Mouse (Mus musculus) G1E (cell line): ENCODE results near the gene Pbxip1. TPM values are rescaled to one million over a fixed set of nuclear protein-coding genes. Genes with fewer than 3 reads are reported as not detected.
A peak's percentile ranks its signal among the peaks of the same experiment; 100 is the strongest.

ENCODE experiments used
- ATAC-seq: 2 replicates; pipeline ENCODE4 v1.8.0; 2016; ENCODE audit warnings: mild to moderate bottlenecking; ENCODE audit not compliant: insufficient number of reproducible peaks, poor library complexity, low FRiP score, severe bottlenecking; ENCODE audit errors: extremely low read depth
- DNase-seq: peaks from one replicate; pipeline ENCODE4 v3.0.0; 2012; ENCODE audit warnings: low spot score
- H3K27me3 ChIP-seq: 2 replicates; pipeline ENCODE4 v1.6.1; 2012; ENCODE audit warnings: mild to moderate bottlenecking, low read length, inconsistent platforms; ENCODE audit not compliant: insufficient read depth
- H3K36me3 ChIP-seq: replicated peaks from 2 replicates; pipeline ENCODE3; 2012; ENCODE audit warnings: mild to moderate bottlenecking, inconsistent platforms
- H3K4me1 ChIP-seq: 2 replicates; pipeline ENCODE4 v1.6.1; 2012; ENCODE audit warnings: low read depth, low read length, inconsistent platforms, mixed read lengths; ENCODE audit not compliant: insufficient read depth
- H3K4me3 ChIP-seq: 2 replicates; pipeline ENCODE4 v1.5.1; 2012; ENCODE audit warnings: low read depth, mild to moderate bottlenecking, inconsistent platforms, low read length, moderate library complexity, mixed read lengths
- H3K9me3 ChIP-seq: replicated peaks from 2 replicates; pipeline ENCODE4 v1.6.1; 2012; ENCODE audit warnings: inconsistent platforms
- CTCF ChIP-seq: IDR thresholded peaks from 2 replicates; pipeline ENCODE4 v1.5.1; 2012; ENCODE audit warnings: low read depth, low read length, inconsistent platforms, mixed read lengths
- GATA1 ChIP-seq: IDR thresholded peaks from 2 replicates; pipeline ENCODE4 v1.6.1; 2012; ENCODE audit warnings: borderline replicate concordance, low read length, inconsistent platforms, mixed read lengths
- GATA2 ChIP-seq: IDR thresholded peaks from 2 replicates; pipeline ENCODE4 v1.6.1; 2012; ENCODE audit warnings: low read depth, low read length, inconsistent platforms, borderline replicate concordance
- POLR2AphosphoS5 ChIP-seq: IDR thresholded peaks from 2 replicates; pipeline ENCODE4 v1.6.1; 2012; ENCODE audit warnings: low read depth, low read length, inconsistent platforms; ENCODE audit not compliant: insufficient replicate concordance
- TAL1 ChIP-seq: conservative IDR thresholded peaks from 2 replicates; pipeline ENCODE4 v1.6.1; 2012; ENCODE audit warnings: low read depth, low read length, inconsistent platforms, mixed read lengths
- polyA plus RNA-seq: library from polyadenylated mRNA; stranded (reverse); fragments of >175 nt; gene quantifications from 2 replicates; pipeline ENCODE4 v1.2.3, GENCODE M21; 2012
- total RNA-seq, 2 experiments: library from RNA; stranded (forward) in 1 of 2; stranded (reverse) in 1 of 2; fragments of 200-1000 nt in 1 of 2; fragments of >200 nt in 1 of 2; fragmentation: Nextera tagmentation in 1 of 2; gene quantifications; 2 replicates each; pipeline ENCODE4 v1.2.3; 2014 to 2017

Pbxip1 gene
- total and polyA plus RNA-seq, 3 experiments: 9.0 to 16.4 (median 12.1) TPM

DNA sequence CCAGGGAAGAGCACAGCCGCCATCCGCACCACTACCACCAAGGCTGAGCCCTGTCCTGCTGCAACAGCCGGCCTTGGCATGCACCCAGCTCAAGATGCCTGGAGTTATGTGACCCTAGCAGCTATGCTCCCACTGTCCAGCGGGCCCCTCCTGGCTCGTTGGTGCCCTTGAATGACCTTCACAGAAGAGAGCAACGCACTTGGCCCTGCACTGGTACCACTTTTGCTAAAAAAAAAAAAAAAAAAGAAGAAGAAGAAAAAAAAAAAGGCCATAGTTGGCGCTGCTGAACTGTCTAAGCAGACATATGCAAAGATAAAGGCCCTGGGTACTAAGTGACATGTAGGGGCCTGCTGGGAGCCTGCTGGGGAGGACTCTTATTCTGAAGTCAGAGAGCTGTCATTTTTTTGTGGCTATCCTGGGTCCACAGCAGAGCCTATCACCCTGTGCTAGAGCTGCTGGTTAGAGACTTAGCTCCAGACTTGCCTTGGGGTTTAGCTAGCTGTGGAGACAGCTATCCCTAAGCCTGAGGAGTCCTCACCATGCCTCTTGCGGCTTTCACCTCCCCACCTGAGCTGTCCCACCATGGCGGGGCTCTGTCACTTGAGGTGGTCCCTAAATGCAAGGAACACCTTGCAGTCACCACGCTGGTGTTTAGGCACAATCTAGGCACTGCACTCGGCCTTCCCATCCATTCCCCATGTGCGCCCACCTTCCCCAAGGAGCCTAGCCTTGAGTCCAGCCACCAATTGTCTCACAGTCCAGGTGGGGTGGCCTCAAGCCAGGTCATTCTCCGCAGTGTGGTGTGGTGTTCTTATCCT is 12.4 kb downstream of the Pbxip1 start:
- DNase-seq: peak; percentile 85
- ATAC-seq: peak; percentile 82
- Histone ChIP-seq H3K4me1 (peaks cover 39% of the 10 kb centered on the region), H3K4me3 (peak overlapping the region; percentile 66; the same call in 1 of the 2 replicates), H3K9me3 (no peaks in the 10 kb centered on the region), H3K27me3 (no peaks in the 10 kb centered on the region; the same call in 1 of the 2 replicates), H3K36me3 (peaks cover 51% of the 10 kb centered on the region)
- TF ChIP-seq TAL1 (no peak), GATA1 (no peak), CTCF (no peak), GATA2 (no peak), POLR2AphosphoS5 (no peak)

DNA sequence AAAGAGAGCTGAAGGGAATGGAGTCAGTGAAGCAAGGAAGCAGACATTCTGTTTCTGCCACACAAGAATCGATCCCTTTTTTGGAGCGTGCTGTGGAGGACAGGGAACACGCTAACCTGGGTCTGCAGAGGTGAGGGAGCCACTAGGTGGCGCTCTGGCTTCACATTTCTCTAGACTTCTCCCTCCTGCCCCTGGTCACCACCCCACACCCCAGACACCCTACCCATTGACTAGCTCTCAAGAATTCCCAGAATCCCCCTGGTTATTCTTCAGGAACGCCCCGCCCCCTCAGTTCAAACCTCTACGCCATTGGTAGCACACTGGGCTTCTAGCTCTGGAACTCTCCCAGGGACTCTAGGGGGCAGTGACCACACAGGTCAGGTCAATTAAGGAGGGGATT is 13.0 kb downstream of the Pbxip1 start:
- Histone ChIP-seq H3K4me1 (peaks cover 39% of the 10 kb centered on the region), H3K36me3 (peaks cover 45% of the 10 kb centered on the region), H3K9me3 (no peaks in the 10 kb centered on the region), H3K4me3 (peak overlapping the region; percentile 66; the same call in 1 of the 2 replicates), H3K27me3 (peaks cover 2% of the 10 kb centered on the region)
- TF ChIP-seq GATA2 (no peak), GATA1 (no peak), CTCF (peak; percentile 83)
- no peak for ATAC-seq
- DNase-seq: peak; percentile 72

DNA sequence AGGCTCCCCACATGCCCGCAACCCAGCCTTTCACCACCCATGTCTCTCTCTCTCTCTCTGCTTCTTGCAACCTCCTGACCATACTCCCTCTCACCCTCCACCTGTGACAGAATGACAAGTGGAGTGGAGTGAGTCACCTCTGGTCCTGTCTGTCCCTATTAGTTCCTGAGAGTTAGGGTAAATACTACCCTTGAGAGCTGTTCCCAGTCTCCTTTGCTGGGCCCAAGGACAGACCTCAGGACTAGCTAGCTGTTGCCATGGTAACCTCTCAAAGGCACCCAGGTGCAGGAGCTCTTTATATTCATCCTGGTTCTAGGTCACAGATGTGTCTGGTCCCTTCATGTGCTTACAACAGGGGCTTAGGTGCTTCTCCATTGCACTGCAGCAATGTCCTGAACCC is 15.4 kb downstream of the Pbxip1 start:
- H3K36me3 ChIP-seq: peaks cover 21% of the 10 kb centered on the region
- no peak for DNase-seq
- TF ChIP-seq GATA1 (no peak), GATA2 (no peak)
- peaks cover 45% of the 10 kb centered on the region for H3K4me1 ChIP-seq
- H3K9me3 ChIP-seq: no peaks in the 10 kb centered on the region
- peaks cover 3% of the 10 kb centered on the region for H3K27me3 ChIP-seq
- H3K4me3 ChIP-seq: no peak overlapping the region
- ATAC-seq: no peak

DNA sequence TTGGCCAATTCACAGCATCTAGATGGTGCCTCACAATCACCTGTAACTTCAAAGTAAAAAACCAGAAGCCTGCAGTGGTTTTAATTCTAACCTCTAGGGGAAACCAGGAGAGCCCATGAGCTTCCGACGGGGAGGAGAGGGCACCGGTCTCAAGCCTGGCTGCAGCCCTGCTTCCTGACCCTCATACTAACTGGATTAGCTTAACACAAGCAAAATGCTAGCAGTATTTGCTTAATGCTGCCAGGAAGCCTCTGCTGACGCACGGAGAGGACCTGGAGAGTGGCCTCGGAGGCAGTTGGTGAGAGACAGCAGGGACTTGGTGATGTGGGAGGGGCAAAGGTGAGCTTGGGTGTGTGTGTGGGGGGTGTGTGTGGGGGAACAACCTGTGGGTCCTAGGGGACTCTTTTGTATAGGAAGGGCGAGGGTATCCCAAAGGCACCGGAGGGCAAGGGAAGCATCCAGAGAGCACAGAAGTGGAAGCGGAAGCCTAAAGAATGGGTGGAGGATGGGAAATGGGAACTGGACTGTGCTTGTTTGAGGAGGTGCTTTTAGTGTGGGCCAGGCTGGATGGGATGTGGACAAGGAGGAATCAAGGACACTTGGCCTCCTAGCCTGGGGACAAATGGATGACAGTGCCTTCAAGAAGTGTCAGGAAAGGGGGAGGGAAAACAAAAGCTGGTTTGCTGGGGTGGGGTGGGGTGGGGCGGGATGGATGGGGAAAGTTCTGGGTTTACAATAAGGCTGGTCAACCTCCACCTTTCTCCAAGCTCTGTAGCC is 18.1 kb downstream of the Pbxip1 start, which contains the start of gene Pmvk:
Gene Pmvk, plus strand, starts transcription at position 141 of the 777 bp plus-strand sequence.
- H3K36me3 ChIP-seq: no peaks in the 10 kb centered on the region
- no peak within 1 kb of the TSS for H3K4me3 ChIP-seq
- H3K27me3 ChIP-seq: peaks cover 3% of the 10 kb centered on the region
- H3K4me1 ChIP-seq: peaks cover 43% of the 10 kb centered on the region
- TF ChIP-seq POLR2AphosphoS5 (no peak), CTCF (no peak), GATA2 (no peak), TAL1 (no peak), GATA1 (no peak)
- ATAC-seq (no peak), DNase-seq (no peak)
- no peaks in the 10 kb centered on the region for H3K9me3 ChIP-seq

DNA sequence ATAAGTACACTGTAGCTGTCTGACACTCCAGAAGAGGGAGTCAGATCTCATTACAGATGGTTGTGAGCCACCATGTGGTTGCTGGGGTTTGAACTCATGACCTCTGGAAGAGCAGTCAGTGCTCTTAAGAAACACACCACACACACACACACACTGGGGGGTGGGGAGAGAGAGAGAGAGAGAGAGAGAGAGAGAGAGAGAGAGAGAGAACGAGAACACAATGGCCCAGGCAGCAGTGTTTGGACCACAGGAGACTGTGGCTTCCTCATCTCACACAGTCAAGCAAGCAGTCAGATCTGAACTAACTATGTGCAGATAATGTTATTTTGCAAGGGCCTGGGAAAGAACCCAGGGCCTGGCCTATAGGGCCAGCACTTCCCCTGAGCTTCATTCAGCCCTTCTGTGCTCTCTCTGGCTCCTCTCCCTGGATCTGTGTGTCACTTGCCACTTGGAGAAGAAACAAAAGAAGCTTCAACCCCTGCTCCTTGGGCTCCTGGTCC is 19.3 kb downstream of the Pbxip1 start:
- Histone ChIP-seq H3K4me3 (no peak overlapping the region), H3K9me3 (no peaks in the 10 kb centered on the region), H3K4me1 (peaks cover 44% of the 10 kb centered on the region), H3K36me3 (peaks cover 6% of the 10 kb centered on the region), H3K27me3 (peaks cover 3% of the 10 kb centered on the region)
- DNase-seq (no peak), ATAC-seq (no peak)
- TF ChIP-seq GATA1 (no peak), CTCF (no peak), TAL1 (no peak), POLR2AphosphoS5 (no peak), GATA2 (no peak)
